Mouse (Mus musculus): Measurements from ENCODE around the gene Shisa5. TPM values are rescaled to one million over a fixed set of nuclear protein-coding genes. Genes with fewer than 3 reads are reported as not detected.

The Shisa5 gene
- 58.2 and 68.5 TPM in 2 replicates for polyA plus RNA-seq (2016; fragmentation: Nextera tagmentation; extraction: Ambion mirVana)

DNA sequence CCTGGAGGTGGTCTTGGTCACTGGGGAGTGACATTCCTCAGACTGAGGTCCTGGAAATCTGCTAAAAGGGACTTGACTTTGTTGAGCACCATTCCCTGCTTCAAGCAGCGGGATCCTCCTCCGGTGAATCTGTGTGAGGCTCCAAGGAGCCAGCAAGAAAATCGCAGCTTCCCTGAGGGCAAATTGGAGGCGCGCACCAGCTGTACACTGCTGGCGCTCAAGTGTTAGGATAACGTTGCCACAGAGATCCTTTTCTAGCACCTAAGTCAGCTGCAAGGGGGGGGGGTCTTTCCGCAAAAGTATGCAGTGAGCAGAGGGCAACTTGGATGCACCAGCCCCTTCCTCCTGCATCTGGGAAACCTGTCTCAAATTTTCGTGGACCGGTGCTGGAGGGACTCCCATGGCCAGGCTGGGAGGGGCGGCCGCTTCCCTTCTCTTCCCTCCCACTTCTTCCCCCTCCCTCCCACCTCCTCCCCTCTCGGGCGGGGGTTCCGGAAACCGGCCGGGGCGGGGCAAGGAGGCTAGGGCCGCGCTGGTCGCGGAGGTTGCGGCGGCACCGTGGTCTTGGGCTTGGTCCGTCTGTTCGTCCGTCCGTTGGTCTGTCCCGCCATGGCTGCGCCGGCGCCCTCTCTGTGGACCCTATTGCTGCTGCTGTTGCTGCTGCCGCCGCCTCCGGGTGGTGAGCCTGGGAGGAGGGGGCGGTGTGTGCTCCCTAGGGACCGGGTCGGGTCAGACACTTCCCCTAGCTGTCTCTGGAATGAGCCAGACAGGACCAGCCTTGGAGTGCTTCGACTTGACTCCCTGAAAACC is at the start of gene Shisa5:
Shisa5 (plus strand) TSS at position 480 of the 810 bp plus-strand sequence.
- Histone ChIP-seq H3K27ac (peak within 1 kb of the TSS; percentile 90), H3K4me1 (peaks cover 42% of the 10 kb centered on the region), H3K4me3 (peak within 1 kb of the TSS; percentile 74), H3K27me3 (ENCODE audit: insufficient read depth, poor library complexity, severe bottlenecking) (no peaks in the 10 kb centered on the region), H3K9me3 (no peaks in the 10 kb centered on the region), H3K36me3 (no peaks in the 10 kb centered on the region)
- WGBS: under 1% methylated on average over 40 of the region's 40 CpGs
- peak; percentile 92 for DNase-seq (ENCODE audit: low spot score)

DNA sequence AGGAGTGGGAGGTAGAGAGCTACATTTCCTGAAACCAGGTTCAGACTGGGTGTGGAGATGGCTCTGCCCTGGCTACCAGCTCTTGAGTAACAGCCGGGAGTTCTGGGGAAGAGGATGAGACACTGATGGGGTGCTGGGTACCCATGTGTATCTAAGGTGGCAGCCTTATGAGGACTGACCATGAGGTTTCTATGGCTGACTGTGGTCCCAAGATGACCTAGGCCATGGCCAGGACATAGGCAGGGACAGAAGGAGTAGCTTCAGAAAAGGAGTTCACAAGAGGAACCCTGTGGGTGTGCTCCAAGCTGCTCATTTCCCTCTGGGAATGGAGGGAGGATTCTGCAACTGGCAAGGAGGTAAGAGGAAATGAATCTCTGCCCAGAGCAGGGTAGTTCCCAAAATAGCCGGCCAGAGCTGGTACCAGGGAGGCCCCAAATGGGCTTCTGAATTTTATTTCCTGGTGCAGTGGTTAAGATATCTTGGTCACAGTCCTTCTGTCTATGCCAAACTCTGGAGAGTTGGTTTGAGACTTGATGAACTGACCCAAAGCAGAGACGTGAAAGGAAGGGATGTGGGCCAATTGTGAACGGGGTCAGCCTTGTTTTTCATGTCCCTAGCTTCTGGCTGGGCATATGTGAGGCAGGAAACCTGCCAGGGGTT is 48.4 kb upstream of the Shisa5 start:
- H3K27ac ChIP-seq: peak overlapping the region; percentile 92
- H3K4me3 ChIP-seq: no peak overlapping the region

DNA sequence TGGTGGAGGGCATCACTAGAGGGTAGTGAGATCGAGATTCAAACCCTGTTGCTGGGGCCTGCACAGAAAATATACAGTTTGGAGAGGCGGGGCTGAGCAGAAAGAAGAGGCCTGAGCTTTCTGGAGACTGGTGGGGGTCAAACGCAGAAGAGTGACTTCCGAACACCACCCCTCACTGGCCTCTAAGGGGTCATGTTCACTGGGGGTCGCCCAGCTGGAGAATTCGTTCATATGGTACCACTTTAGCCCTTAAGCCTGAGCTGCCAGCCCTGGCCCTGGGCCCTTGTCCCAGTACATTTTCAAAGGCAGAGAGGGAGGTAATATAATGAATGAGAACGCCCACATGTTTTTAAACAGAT is 47.9 kb upstream of the Shisa5 start:
- H3K27ac ChIP-seq: peak overlapping the region; percentile 92
- peaks cover 58% of the 10 kb centered on the region for H3K4me1 ChIP-seq
- WGBS: 82% methylated on average over 7 of the region's 7 CpGs

More for the DNA sequence above, 48.4 kb upstream of the Shisa5 start:
- Histone ChIP-seq H3K9me3 (no peaks in the 10 kb centered on the region), H3K36me3 (no peaks in the 10 kb centered on the region), H3K27me3 (ENCODE audit: insufficient read depth, poor library complexity, severe bottlenecking) (peaks cover 5% of the 10 kb centered on the region; the same call in 1 of the 2 replicates), H3K4me1 (peaks cover 55% of the 10 kb centered on the region)
- 81% methylated on average over 4 of the region's 4 CpGs for WGBS
- no peak for DNase-seq (ENCODE audit: low spot score)

DNA sequence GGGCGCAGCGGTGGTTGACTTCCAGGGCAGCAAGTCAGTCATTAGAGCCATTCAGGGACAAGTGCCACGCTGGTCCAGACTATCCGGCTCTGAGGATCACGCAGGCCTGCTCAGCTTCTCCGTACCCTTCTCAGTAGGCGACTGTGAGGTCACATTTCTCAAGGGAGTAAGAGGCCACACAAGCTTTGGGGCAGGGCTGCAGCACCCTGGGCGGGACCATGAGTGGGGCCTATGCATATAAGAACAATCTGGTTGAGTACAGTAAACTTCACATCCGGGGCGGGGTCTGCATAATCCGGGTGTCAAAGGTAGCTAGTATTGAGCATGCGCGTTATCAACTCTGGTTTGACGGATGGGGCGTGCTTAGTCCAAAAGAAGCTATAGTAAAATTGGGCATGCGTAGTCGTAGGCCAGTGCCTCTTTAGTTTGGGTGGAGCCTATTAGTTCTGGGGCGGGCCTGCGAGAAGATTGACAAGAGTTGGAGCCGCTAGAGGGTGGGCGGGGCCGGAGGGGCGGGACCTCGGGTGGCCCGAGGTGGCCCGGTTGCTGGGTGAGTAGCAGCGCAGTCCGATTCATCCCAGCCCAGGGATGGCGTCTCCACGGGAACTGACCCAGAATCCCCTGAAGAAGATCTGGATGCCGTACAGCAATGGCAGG is 46.8 kb upstream of the Shisa5 start, which contains the start of gene Pfkfb4:
Pfkfb4 (plus strand) TSS at position 351 of the 657 bp plus-strand sequence.
- no peaks in the 10 kb centered on the region for H3K27me3 ChIP-seq (ENCODE audit: insufficient read depth, poor library complexity, severe bottlenecking)
- H3K4me1 ChIP-seq: peaks cover 69% of the 10 kb centered on the region
- 3% methylated on average over 31 of the region's 31 CpGs for WGBS

More for the DNA sequence above, 47.9 kb upstream of the Shisa5 start:
- DNase-seq (ENCODE audit: low spot score): no peak
- Histone ChIP-seq H3K9me3 (no peaks in the 10 kb centered on the region), H3K27me3 (ENCODE audit: insufficient read depth, poor library complexity, severe bottlenecking) (no peaks in the 10 kb centered on the region), H3K36me3 (no peaks in the 10 kb centered on the region), H3K4me3 (no peak overlapping the region)

DNA sequence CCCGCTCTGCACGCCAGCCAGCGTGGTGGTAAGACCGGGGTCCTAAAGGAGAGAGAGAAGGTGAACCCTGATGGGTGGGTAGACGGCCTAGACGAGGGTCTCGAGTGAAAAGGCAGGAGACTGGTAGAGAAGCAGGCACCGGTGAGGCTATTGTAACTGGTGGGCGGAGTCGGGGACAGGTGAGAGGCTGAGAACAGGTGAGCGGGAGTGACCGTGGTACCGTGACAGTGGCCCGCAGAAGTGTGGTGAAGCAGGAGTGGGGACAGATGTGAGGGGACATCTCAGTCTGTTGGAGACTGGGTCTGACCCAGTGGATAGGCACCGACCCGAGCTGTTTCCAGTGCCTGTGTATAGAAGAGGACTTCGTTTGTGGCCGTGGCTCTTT is 46.3 kb upstream of the Shisa5 start:
- no peaks in the 10 kb centered on the region for H3K36me3 ChIP-seq
- peak overlapping the region; percentile 69 for H3K4me3 ChIP-seq
- peaks cover 70% of the 10 kb centered on the region for H3K4me1 ChIP-seq
- no peaks in the 10 kb centered on the region for H3K9me3 ChIP-seq
- no peaks in the 10 kb centered on the region for H3K27me3 ChIP-seq (ENCODE audit: insufficient read depth, poor library complexity, severe bottlenecking)
- WGBS: 13% methylated on average over 18 of the region's 18 CpGs
- peak overlapping the region; percentile 92 for H3K27ac ChIP-seq
- DNase-seq (ENCODE audit: low spot score): no peak

More for the DNA sequence above, 46.8 kb upstream of the Shisa5 start, which contains the start of gene Pfkfb4:
- Histone ChIP-seq H3K4me3 (peak within 1 kb of the TSS; percentile 69), H3K9me3 (no peaks in the 10 kb centered on the region), H3K27ac (peak within 1 kb of the TSS; percentile 92), H3K36me3 (no peaks in the 10 kb centered on the region)
- peak; percentile 100 for DNase-seq (ENCODE audit: low spot score)

DNA sequence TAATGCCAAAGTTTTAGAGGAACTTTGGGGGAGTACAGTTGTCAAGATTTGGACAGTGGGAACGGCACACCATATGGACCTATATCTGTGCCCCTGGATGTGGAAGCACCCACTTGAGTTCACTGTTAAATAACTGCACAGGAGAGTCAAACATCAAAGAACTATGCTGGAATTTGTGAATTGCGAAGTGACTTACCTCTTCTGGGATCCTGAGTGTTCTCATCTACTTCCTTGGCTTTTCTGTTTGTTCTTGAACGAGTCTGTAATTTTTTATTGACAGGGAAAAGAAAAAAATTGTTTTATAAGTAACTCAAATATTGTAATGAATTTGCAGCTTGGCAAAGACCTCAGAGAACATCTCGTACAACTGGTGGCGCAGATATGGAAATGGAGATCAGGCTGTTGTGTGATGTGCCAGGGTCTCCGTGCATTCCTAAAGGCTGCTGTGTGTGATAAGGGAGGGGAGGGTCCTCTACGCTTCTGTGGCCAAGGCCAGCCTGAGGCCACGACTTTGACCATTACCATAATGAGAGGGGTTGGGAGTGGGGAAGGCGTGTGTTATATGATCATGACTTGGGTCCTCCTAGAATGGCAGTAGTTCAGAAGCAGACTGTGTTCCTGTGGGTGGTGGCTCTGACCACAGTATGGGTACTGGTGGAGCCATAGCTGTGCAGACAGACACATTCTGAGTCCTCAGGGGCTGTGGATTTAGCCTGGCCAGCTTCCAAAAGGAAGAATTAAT is 45.6 kb upstream of the Shisa5 start:
- 60% methylated on average over 9 of the region's 9 CpGs for WGBS
- peak overlapping the region; percentile 69; the same call in 1 of the 2 replicates for H3K4me3 ChIP-seq
- H3K27me3 ChIP-seq (ENCODE audit: insufficient read depth, poor library complexity, severe bottlenecking): no peaks in the 10 kb centered on the region
- DNase-seq (ENCODE audit: low spot score): no peak
- no peaks in the 10 kb centered on the region for H3K36me3 ChIP-seq
- peak overlapping the region; percentile 12; the same call in 1 of the 2 replicates for H3K27ac ChIP-seq
- no peaks in the 10 kb centered on the region for H3K9me3 ChIP-seq
- peaks cover 64% of the 10 kb centered on the region for H3K4me1 ChIP-seq

DNA sequence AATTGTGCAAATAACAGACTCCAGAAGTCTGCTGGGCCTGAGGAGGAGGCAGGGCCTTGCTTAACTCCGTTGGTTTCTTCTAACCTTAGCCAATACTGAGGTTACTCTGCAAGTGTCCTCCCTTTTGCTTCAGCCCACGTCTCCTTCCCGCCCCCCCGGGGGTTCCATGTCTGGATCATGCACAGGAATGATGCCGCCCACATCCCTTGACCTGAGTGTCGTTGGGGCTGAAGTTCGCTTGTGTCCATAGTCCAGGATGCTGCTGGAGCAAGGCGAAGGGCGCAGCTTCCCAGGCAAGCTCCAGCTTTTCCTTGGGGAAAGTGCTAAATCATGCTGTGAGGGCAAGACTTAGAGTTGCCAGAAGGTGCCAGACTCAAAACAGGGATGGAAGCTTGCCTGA is 42.0 kb upstream of the Shisa5 start:
- H3K27me3 ChIP-seq (ENCODE audit: insufficient read depth, poor library complexity, severe bottlenecking): no peaks in the 10 kb centered on the region
- H3K4me1 ChIP-seq: peaks cover 30% of the 10 kb centered on the region
- no peak for DNase-seq (ENCODE audit: low spot score)
- no peaks in the 10 kb centered on the region for H3K9me3 ChIP-seq
- H3K27ac ChIP-seq: no peak overlapping the region
- 67% methylated on average over 9 of the region's 9 CpGs for WGBS
- no peaks in the 10 kb centered on the region for H3K36me3 ChIP-seq
- H3K4me3 ChIP-seq: no peak overlapping the region

DNA sequence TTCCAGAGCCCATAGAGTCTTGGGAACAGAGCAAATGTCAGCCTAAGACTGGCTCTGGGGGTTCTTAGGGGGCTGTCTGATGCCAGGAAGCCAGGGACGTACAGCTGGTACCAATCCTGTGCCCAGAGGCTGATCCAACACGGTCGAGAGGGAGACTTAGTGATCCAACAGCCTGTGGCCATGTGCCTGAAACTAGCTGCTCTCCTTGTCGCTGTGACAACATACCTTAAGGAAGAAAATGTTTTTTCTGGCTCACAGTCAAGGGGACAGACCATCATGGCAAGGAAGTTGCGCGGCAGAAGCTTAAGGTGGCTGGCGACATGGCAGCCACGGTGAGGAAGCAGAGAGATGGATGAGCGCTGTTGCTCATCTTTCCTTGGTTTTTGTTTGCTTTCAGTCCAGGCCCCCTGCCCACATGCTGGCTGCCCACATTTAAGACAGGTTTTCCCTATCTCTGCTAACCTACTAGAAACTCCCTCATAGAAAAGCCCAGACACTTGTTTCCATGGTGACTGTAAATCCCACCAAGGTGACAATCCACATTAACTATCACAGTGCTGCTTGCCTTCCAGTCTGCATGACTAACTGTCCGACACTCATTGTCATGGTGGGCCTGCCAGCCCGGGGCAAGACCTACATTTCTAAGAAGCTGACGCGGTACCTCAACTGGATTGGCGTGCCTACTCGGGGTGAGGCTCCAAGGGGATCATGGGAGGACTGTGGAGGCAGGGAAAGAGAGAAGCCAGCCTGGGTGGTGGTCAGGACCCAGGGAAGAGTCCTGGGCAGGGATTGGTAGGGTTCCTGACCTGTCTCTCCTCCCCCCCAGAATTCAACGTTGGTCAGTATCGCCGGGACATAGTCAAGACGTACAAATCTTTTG is 39.8 kb upstream of the Shisa5 start:
- peaks cover 17% of the 10 kb centered on the region for H3K4me1 ChIP-seq
- H3K36me3 ChIP-seq: no peaks in the 10 kb centered on the region
- H3K27ac ChIP-seq: no peak overlapping the region
- DNase-seq (ENCODE audit: low spot score): no peak
- no peaks in the 10 kb centered on the region for H3K27me3 ChIP-seq (ENCODE audit: insufficient read depth, poor library complexity, severe bottlenecking)
- H3K9me3 ChIP-seq: no peaks in the 10 kb centered on the region
- 78% methylated on average over 19 of the region's 19 CpGs for WGBS
- no peak overlapping the region for H3K4me3 ChIP-seq

DNA sequence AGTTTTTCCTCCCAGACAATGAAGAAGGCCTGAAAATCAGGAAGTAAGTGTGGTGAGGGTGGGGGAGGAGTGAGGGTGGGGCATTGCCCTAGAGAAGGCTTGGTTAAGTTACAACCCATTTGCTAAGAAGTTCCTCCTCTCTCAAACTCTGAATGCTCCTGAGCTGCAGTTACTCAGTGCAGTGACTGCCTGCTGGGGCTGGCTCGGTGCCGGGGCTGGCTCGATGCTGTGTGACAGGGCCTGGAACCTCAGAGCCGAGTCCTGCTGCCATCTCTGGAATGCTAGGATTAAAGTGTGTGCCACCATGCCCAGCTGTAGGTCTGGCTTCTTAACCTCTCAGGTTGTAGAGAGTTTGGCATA is 39.2 kb upstream of the Shisa5 start:
- Histone ChIP-seq H3K36me3 (no peaks in the 10 kb centered on the region), H3K4me1 (peaks cover 17% of the 10 kb centered on the region), H3K27ac (no peak overlapping the region), H3K9me3 (no peaks in the 10 kb centered on the region), H3K27me3 (ENCODE audit: insufficient read depth, poor library complexity, severe bottlenecking) (no peaks in the 10 kb centered on the region), H3K4me3 (no peak overlapping the region)
- 64% methylated on average over 4 of the region's 4 CpGs for WGBS
- DNase-seq (ENCODE audit: low spot score): no peak

DNA sequence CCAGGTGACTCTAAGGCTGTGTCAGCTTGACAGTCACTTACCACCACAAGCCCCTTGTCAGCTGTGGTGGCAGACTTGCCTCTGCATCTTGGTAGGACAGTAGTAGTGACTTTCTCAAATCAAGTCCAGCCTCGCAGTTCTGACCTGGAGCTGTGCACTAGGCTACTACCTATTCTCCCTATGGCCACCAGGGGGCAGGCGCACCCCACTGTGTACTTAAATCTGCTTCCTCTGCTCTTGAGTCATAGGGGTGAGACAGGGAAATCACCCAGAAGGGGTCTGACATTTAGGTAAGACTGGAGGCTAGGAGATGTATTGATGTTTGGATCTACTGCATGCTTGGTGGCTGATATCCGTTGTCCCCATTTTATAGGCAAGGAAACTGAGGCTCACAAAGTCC is 37.6 kb upstream of the Shisa5 start:
- Histone ChIP-seq H3K9me3 (no peaks in the 10 kb centered on the region), H3K27me3 (ENCODE audit: insufficient read depth, poor library complexity, severe bottlenecking) (no peaks in the 10 kb centered on the region), H3K4me3 (no peak overlapping the region), H3K4me1 (peaks cover 10% of the 10 kb centered on the region), H3K36me3 (no peaks in the 10 kb centered on the region), H3K27ac (no peak overlapping the region)
- peak; percentile 90 for DNase-seq (ENCODE audit: low spot score)
- WGBS: 6% methylated on average over 3 of the region's 3 CpGs

DNA sequence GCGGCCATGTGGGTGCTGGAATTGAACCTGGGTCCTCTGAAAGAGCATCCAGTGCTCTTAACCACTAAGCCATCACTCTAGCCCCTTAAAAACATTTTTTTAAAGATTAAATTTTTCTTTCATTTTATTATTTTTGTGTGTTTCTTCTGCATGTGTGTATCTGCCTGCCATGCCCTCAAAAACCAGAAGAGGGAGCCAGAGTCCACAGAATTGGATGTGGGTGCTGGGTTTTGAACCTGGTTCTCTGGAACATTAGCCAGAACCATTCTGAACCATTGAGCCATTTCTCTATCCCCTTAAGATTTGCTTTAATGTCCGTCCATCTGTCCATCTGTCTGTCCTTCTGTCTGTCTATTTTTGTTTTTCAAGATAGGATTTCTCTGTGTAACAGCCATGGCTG is 35.2 kb upstream of the Shisa5 start:
- no peak for DNase-seq (ENCODE audit: low spot score)
- 53% methylated on average over 2 of the region's 2 CpGs for WGBS
- Histone ChIP-seq H3K4me1 (peaks cover 16% of the 10 kb centered on the region), H3K36me3 (no peaks in the 10 kb centered on the region), H3K27ac (no peak overlapping the region), H3K9me3 (no peaks in the 10 kb centered on the region), H3K4me3 (no peak overlapping the region), H3K27me3 (ENCODE audit: insufficient read depth, poor library complexity, severe bottlenecking) (no peaks in the 10 kb centered on the region)
